Mouse (Mus musculus) liver, postnatal 0 days (tissue): Measurements from ENCODE around the gene Adam1b.

ENCODE experiments used
- CTCF ChIP-seq: sonication (generic); IDR thresholded peaks from 2 replicates; pipeline ENCODE4 v1.5.1; 2016; ENCODE audit warnings: antibody characterized with exemption, low read depth
- EP300 ChIP-seq: IDR thresholded peaks from 2 replicates; pipeline ENCODE4 v1.6.1; 2016; ENCODE audit warnings: antibody characterized with exemption, low read depth, mild to moderate bottlenecking

DNA sequence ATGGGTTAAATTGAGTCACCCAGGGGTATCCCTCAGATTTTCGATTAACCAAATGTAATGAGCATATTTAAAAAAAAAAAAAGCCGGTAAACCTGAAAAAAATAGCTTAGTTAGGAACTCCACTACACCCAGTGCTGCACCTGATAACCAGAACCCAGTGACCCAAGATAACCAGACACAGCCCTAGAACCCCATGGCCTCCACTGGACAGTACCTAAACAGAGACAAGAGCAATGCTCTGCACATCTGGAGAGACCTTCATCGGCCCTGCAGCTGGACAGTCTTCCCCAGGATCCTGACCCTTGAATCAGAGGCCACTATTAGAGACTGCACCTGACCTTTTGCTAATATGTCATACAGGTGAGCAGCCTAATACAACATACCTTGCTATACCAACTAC is 43.8 kb upstream of the Adam1b start:
- TF ChIP-seq CTCF: no peak
- 0 out of 2 replicates have a peak, but pooled peaks have one; percentile 26 for TF ChIP-seq EP300
